Mouse (Mus musculus): Measurements from ENCODE around the gene Grtp1. TPM values are rescaled to one million over a fixed set of nuclear protein-coding genes. Genes with fewer than 3 reads are reported as not detected.

The Grtp1 gene
- polyA plus RNA-seq, 1 experiment = 19.0 TPM

DNA sequence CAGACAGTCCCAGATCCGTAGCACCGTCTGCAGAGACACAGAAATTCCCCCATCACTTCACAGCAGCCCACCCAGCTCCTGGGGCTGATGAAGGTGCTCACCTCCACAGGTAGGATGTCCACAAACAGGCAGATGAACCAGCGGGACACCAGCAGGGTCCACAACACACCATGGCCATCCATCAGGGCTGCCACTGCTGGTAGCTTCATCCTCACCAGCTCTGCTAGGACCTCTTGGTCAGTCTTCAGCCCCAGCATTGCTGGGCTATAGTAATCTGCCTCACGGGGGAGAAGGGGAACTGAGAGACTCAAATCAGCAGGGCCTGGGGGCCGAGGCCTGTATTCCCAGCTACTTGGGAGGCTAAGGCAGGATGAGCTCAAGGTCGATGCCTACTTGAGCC lies 20.9 kb downstream of the Grtp1 start:
- 72% methylated on average over 6 of the region's 6 CpGs for WGBS
- H3K4me3 ChIP-seq (replicated peaks; ENCODE audit: extremely low read depth, low read depth, low read length) = no peak overlapping the region
- DNase-seq = no peak
- peaks cover 4% of the 10 kb centered on the region; the same call in 1 of the 2 replicates for H3K4me1 ChIP-seq (ENCODE audit: control insufficient read depth, insufficient read depth, low read length)
- TF ChIP-seq CTCF (IDR thresholded peaks at IDR 0.05; ENCODE audit: insufficient read depth, low read length) (no peak), POLR2A (IDR thresholded peaks at IDR 0.05; ENCODE audit: borderline replicate concordance, extremely low read depth, low read depth, low read length) (no peak)

DNA sequence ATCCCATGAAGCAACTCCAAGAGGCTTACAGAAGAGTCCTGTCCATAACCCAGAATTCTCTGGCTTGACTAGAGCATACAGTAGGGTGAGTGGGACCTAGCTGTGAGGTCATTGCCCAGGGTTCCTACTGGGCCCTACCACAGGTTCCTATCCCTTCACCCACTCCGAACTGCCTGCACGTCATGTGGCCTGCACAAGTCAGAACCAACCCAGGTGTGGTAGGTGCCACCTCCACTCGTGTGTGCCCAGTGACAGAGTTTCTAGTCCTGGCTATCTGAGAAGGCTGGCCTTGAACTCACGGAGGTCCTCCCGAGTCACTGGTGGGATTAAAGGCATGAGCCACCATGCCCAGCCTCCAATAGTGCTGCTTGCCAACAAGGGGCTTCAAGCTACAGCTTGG lies 22.3 kb downstream of the Grtp1 start:
- TF ChIP-seq CTCF (IDR thresholded peaks at IDR 0.05; ENCODE audit: insufficient read depth, low read length) = no peak
- no peak for TF ChIP-seq POLR2A (IDR thresholded peaks at IDR 0.05; ENCODE audit: borderline replicate concordance, extremely low read depth, low read depth, low read length)
- Histone ChIP-seq H3K4me1 (ENCODE audit: control insufficient read depth, insufficient read depth, low read length) (peaks cover 4% of the 10 kb centered on the region; the same call in 1 of the 2 replicates), H3K4me3 (replicated peaks; ENCODE audit: extremely low read depth, low read depth, low read length) (no peak overlapping the region)
- WGBS = 82% methylated on average over 5 of the region's 5 CpGs
- DNase-seq = no peak

DNA sequence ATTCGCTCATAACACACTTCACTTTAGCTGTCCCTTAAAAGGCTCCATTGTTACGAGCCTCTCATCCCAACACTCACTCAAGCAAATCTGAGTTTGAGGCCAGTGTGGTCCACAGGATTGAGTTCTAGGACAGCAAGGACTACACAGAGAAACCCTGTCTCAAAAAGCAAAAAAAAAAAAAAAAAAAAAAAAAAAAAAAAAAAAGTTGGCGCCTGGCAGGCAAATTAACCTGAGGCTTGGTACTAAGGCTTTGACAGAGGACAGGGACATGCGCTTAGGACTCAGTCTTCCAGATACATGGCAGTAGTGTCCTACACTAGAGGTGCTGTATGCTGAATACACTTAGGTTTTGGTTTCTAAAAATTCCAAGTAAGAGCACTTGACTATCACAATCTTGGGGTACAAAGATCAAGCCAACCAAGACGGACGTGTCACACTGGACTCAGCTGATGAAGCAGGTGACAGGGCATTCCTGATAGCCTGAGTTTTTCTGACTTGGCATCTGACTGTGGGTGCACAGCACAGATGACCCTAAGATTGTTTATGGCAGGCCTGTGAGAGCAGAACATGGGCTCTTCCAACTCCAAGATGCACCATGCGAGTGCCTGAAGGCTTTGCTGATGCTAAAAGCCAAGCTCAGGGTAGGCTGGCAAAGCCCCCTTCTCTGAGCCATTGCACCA lies 23.1 kb downstream of the Grtp1 start:
- WGBS = 87% methylated on average over 7 of the region's 7 CpGs
- no peak for DNase-seq
- TF ChIP-seq POLR2A (IDR thresholded peaks at IDR 0.05; ENCODE audit: borderline replicate concordance, extremely low read depth, low read depth, low read length) (no peak), CTCF (IDR thresholded peaks at IDR 0.05; ENCODE audit: insufficient read depth, low read length) (no peak)
- Histone ChIP-seq H3K4me3 (replicated peaks; ENCODE audit: extremely low read depth, low read depth, low read length) (no peak overlapping the region), H3K4me1 (ENCODE audit: control insufficient read depth, insufficient read depth, low read length) (peaks cover 4% of the 10 kb centered on the region; the same call in 1 of the 2 replicates)

DNA sequence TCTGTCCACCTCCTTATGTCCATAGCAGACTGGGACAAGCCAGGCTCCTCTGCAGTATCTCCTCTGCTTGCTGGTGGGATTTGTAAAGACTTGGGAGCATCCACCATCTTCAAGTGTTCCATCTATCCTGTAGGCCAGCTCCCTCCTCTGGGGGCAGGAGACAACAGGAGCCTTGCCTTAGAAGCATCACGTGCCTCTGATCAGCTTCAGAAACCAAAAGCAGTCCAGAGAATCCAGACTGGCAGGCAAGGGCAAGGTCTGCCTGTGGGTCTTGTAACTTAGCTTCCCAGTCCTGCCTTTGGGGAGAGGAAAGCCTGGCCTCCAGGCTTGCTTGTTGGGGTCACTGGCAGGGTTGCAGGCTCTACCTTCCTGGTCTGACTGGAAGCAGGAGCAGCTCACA lies 24.8 kb downstream of the Grtp1 start:
- WGBS = 82% methylated on average over 1 of the region's 1 CpGs
- DNase-seq = no peak
- Histone ChIP-seq H3K4me1 (ENCODE audit: control insufficient read depth, insufficient read depth, low read length) (peaks cover 4% of the 10 kb centered on the region; the same call in 1 of the 2 replicates), H3K4me3 (replicated peaks; ENCODE audit: extremely low read depth, low read depth, low read length) (no peak overlapping the region)
- TF ChIP-seq CTCF (IDR thresholded peaks at IDR 0.05; ENCODE audit: insufficient read depth, low read length) (no peak), POLR2A (IDR thresholded peaks at IDR 0.05; ENCODE audit: borderline replicate concordance, extremely low read depth, low read depth, low read length) (no peak)

DNA sequence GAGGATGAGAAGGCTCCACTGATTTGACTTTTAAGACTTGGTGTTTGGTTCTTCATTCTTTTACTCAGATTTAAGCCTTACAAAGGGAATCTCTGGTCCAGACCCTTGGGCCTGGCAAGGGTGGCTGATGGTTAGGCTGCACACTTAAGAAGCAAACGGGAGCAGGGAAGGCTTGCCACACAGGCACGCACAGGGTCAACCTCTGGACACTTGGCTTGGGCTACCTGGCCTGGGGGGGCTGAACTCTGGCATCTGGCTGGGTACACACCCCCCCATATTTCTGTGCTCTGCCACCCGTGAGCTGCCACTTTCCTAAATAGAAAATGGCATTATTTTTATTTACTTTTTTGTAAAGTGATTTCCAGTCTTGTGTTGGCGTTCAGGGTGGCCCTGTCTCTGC lies 25.6 kb downstream of the Grtp1 start:
- DNase-seq = no peak
- no peaks in the 10 kb centered on the region for H3K4me1 ChIP-seq (ENCODE audit: control insufficient read depth, insufficient read depth, low read length)

DNA sequence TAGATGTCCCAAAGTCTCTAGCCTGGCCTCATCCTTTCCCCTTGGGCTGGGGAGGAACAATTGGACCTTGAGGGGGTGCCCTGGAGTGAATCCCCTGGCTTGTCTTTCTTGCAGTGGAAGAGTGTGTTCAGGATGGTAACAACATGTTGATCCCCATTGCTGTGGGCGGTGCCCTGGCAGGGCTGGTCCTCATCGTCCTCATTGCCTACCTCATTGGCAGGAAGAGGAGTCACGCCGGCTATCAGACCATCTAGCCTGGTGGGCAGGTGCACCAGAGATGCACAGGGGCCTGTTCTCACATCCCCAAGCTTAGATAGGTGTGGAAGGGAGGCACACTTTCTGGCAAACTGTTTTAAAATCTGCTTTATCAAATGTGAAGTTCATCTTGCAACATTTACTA lies 26.1 kb downstream of the Grtp1 start:
- DNase-seq = no peak
- H3K4me3 ChIP-seq (replicated peaks; ENCODE audit: extremely low read depth, low read depth, low read length) = no peak overlapping the region
- TF ChIP-seq POLR2A (IDR thresholded peaks at IDR 0.05; ENCODE audit: borderline replicate concordance, extremely low read depth, low read depth, low read length) = no peak
- TF ChIP-seq CTCF (IDR thresholded peaks at IDR 0.05; ENCODE audit: insufficient read depth, low read length) = no peak

More for the DNA sequence above, 25.6 kb downstream of the Grtp1 start:
- WGBS = 88% methylated on average over 4 of the region's 4 CpGs
- no peak overlapping the region for H3K4me3 ChIP-seq (replicated peaks; ENCODE audit: extremely low read depth, low read depth, low read length)
- TF ChIP-seq CTCF (IDR thresholded peaks at IDR 0.05; ENCODE audit: insufficient read depth, low read length) = no peak
- TF ChIP-seq POLR2A (IDR thresholded peaks at IDR 0.05; ENCODE audit: borderline replicate concordance, extremely low read depth, low read depth, low read length) = no peak

DNA sequence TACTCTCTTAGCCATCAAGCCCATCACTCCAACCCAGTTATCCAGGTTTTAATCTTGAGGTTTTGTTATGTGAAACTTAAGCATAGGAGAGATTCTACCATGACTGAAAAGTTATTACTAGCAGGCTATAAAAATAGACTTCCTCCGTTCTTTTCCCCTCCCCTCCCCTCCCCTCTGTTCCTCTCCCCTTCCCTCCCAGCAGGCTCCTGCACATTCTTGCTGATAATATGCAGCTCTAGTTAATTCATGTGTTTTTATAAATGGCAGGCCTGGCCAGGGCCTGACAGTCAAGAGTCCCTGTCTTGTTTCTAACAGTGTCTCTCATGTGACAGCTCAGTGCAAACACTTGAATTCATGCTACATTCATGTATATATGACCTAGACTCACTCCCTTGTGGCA lies 29.9 kb downstream of the Grtp1 start:
- WGBS = 25% methylated on average over 1 of the region's 1 CpGs
- no peaks in the 10 kb centered on the region for H3K4me1 ChIP-seq (ENCODE audit: control insufficient read depth, insufficient read depth, low read length)
- TF ChIP-seq CTCF (IDR thresholded peaks at IDR 0.05; ENCODE audit: insufficient read depth, low read length) (no peak), POLR2A (IDR thresholded peaks at IDR 0.05; ENCODE audit: borderline replicate concordance, extremely low read depth, low read depth, low read length) (no peak)
- H3K4me3 ChIP-seq (replicated peaks; ENCODE audit: extremely low read depth, low read depth, low read length) = no peak overlapping the region
- DNase-seq = no peak

More for the DNA sequence above, 26.1 kb downstream of the Grtp1 start:
- 80% methylated on average over 4 of the region's 4 CpGs for WGBS
- no peaks in the 10 kb centered on the region for H3K4me1 ChIP-seq (ENCODE audit: control insufficient read depth, insufficient read depth, low read length)

DNA sequence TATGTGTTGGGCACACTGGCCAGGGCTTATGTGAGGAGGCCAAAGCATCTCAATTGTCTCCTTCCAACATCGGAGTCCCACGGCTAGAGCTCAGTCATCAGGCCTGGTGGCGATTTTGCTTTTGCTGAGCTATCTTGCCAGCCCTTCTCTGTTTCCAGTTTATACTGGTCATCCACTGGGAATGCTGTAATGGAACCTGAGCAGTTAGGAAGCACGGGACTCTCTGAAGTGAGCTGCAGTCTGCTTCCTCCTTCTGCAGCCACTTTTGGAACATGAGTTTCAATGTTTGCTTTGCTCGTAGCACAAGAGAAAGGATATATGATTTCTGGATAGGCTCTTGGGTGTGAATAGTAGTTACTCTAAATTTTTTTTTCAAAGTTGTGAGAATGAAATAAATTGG lies 36.1 kb downstream of the Grtp1 start:
- H3K4me1 ChIP-seq (ENCODE audit: control insufficient read depth, insufficient read depth, low read length) = peaks cover 17% of the 10 kb centered on the region
- TF ChIP-seq POLR2A (IDR thresholded peaks at IDR 0.05; ENCODE audit: borderline replicate concordance, extremely low read depth, low read depth, low read length) = no peak
- TF ChIP-seq CTCF (IDR thresholded peaks at IDR 0.05; ENCODE audit: insufficient read depth, low read length) = no peak
- WGBS = 60% methylated on average over 5 of the region's 5 CpGs
- H3K4me3 ChIP-seq (replicated peaks; ENCODE audit: extremely low read depth, low read depth, low read length) = no peak overlapping the region
- no peak for DNase-seq

DNA sequence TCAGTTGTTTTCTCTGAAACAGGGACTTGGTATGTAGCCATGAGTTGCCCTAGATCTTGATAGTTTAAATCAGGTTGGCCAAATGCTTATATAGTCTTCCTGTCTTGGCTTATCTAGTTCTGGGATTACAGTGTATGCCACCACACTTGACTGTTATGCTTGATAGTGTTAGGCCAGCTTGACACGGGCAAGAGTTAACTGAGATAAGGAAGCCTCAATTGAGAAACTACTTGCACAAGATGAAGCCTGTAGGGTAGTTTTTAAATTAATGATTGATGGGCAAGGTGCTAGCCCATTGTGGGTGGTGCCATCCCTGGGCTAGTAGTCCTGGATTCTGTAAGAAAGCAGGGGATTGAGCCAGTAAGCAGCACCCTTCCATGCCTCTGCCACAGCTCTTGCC lies 36.9 kb downstream of the Grtp1 start:
- 53% methylated on average over 1 of the region's 1 CpGs for WGBS
- DNase-seq = no peak
- Histone ChIP-seq H3K4me3 (replicated peaks; ENCODE audit: extremely low read depth, low read depth, low read length) (no peak overlapping the region), H3K4me1 (ENCODE audit: control insufficient read depth, insufficient read depth, low read length) (peaks cover 17% of the 10 kb centered on the region)
- no peak for TF ChIP-seq CTCF (IDR thresholded peaks at IDR 0.05; ENCODE audit: insufficient read depth, low read length)
- TF ChIP-seq POLR2A (IDR thresholded peaks at IDR 0.05; ENCODE audit: borderline replicate concordance, extremely low read depth, low read depth, low read length) = no peak

DNA sequence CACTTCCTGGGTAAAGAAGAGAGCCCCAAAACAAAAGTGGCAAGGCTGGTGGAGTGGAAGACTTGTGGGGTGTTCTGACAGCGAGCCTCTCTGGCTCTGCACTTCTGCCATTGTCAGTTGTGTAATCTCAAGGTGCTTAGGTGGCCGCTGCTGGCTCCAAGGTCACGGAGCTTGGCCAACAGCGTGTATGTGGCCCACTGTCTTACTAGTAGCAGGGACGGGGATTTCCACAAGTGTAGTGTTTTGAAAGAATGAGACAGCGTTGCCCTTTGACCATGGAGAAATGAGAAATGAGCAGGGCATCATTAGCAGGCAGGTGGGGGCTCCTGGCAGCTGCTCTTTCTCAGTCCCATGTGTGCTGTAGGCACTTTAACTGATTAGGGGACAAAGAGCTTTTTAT lies 38.3 kb downstream of the Grtp1 start:
- H3K4me3 ChIP-seq (replicated peaks; ENCODE audit: extremely low read depth, low read depth, low read length) = no peak overlapping the region
- 63% methylated on average over 6 of the region's 6 CpGs for WGBS
- H3K4me1 ChIP-seq (ENCODE audit: control insufficient read depth, insufficient read depth, low read length) = peaks cover 17% of the 10 kb centered on the region
- DNase-seq = no peak
- TF ChIP-seq CTCF (IDR thresholded peaks at IDR 0.05; ENCODE audit: insufficient read depth, low read length) (no peak), POLR2A (IDR thresholded peaks at IDR 0.05; ENCODE audit: borderline replicate concordance, extremely low read depth, low read depth, low read length) (no peak)
